ENCODE assay signal across 21 mouse cellular contexts in genomic region chr2:156330681-156331080, GRCm38 (mm10).
"Had no signal": no experiment of that assay in that cellular context is flagged by ENCODE, and none has a peak within 500 bp of the region (broad histone marks: within the 10 kb centered on the region; RNA-seq: fewer than 3 reads in every experiment).

No protein-coding gene starts in this region.

- ATAC-seq: hindbrain, embryonic 16.5 days; hindbrain, postnatal 0 days; inflammation-experienced regulatory T-cells, adult 6 months; intestine, embryonic 15.5 days; intestine, embryonic 16.5 days; intestine, postnatal 0 days had no signal

- DNase-seq: heart, postnatal 10 days; heart, postnatal 14 days; heart, postnatal 4 days; kidney, adult 11 months; kidney, adult 18-20 months; kidney, adult 2 months; kidney, adult 8-10 months; kidney, adult 9 months; kidney, postnatal 10 days; kidney, postnatal 14 days; kidney, postnatal 25 days; kidney, postnatal 36 days; kidney, postnatal 4 days; layer of hippocampus, adult 9-11 months; layer of hippocampus, postnatal 36 days had no signal
